8 mouse cellular contexts compared by ENCODE assay signal in genomic region chr9:56200645-56201314, GRCm38 (mm10). TPM values are rescaled to one million over a fixed set of nuclear protein-coding genes. Genes with fewer than 3 reads are reported as not detected.
DNase-seq lines count a peak whose midpoint lies in the region; ATAC-seq and TF ChIP-seq lines count a peak whose summit lies in the region.

No protein-coding gene starts in this region.

- no peak for TF ChIP-seq EP300 in liver, postnatal 0 days (IDR thresholded peaks at IDR 0.05; ENCODE audit: low read depth)

- peak; percentile 71 for DNase-seq in CD4-positive helper T cell, adult 2 months (ENCODE audit: low read depth, low spot score)
- DNase-seq in adrenal gland, postnatal 4 days (ENCODE audit: low spot score in 2 of 2): peak; percentile 61 to 76
- peak; percentile 94 for DNase-seq in kidney, postnatal 10 days
- peak; percentile 85 for DNase-seq in liver, postnatal 0 days

- no peak overlapping the region for H3K27ac ChIP-seq in embryonic facial prominence, embryonic 13.5 days
- no peak overlapping the region for H3K27ac ChIP-seq in heart, embryonic 15.5 days
- H3K27ac ChIP-seq in liver, postnatal 0 days (ENCODE audit: low read depth): no peak overlapping the region
- H3K27ac ChIP-seq in neural tube, embryonic 15.5 days (replicated peaks): no peak overlapping the region
- H3K27ac ChIP-seq in testis, adult 2 months (ENCODE audit: control insufficient read depth, insufficient read depth, low read depth, low read length): no peak overlapping the region

- peak; percentile 86 for TF ChIP-seq CTCF in liver, postnatal 0 days (IDR thresholded peaks at IDR 0.05; ENCODE audit: low read depth)
- TF ChIP-seq CTCF in testis, adult 2 months (IDR thresholded peaks at IDR 0.05; ENCODE audit: control insufficient read depth, insufficient read depth, insufficient replicate concordance, low read depth, low read length): peak; percentile 79; the same call in 1 of the 2 replicates

- no peak overlapping the region for H3K9ac ChIP-seq in embryonic facial prominence, embryonic 13.5 days
- H3K9ac ChIP-seq in heart, embryonic 15.5 days: no peak overlapping the region
- no peak overlapping the region for H3K9ac ChIP-seq in liver, postnatal 0 days (replicated peaks)
- H3K9ac ChIP-seq in neural tube, embryonic 15.5 days (replicated peaks): no peak overlapping the region

- H3K36me3 ChIP-seq in embryonic facial prominence, embryonic 13.5 days: peaks cover 9% of the 10 kb centered on the region
- peaks cover 3% of the 10 kb centered on the region; the same call in 1 of the 2 replicates for H3K36me3 ChIP-seq in heart, embryonic 15.5 days
- H3K36me3 ChIP-seq in liver, postnatal 0 days (replicated peaks; ENCODE audit: insufficient read depth, low read length): no peaks in the 10 kb centered on the region
- peaks cover 3% of the 10 kb centered on the region; the same call in 1 of the 2 replicates for H3K36me3 ChIP-seq in neural tube, embryonic 15.5 days
- no peaks in the 10 kb centered on the region for H3K36me3 ChIP-seq in testis, adult 2 months (ENCODE audit: control insufficient read depth, insufficient read depth, low read length)

- no peak for ATAC-seq in embryonic facial prominence, embryonic 13.5 days (ENCODE audit: insufficient number of reproducible peaks, insufficient read depth, low FRiP score, low TSS enrichment, low read depth)
- ATAC-seq in heart, embryonic 15.5 days (replicated peaks; ENCODE audit: insufficient number of reproducible peaks, insufficient read depth, low FRiP score, low read depth): peak; percentile 64
- no peak for ATAC-seq in liver, postnatal 0 days
- peak; percentile 61; the same call in 1 of the 2 replicates for ATAC-seq in neural tube, embryonic 15.5 days (ENCODE audit: low FRiP score)

- no peaks in the 10 kb centered on the region for H3K27me3 ChIP-seq in embryonic facial prominence, embryonic 13.5 days
- H3K27me3 ChIP-seq in heart, embryonic 15.5 days: no peaks in the 10 kb centered on the region
- no peaks in the 10 kb centered on the region for H3K27me3 ChIP-seq in liver, postnatal 0 days (ENCODE audit: insufficient read depth, low read length)
- H3K27me3 ChIP-seq in neural tube, embryonic 15.5 days (replicated peaks): no peaks in the 10 kb centered on the region
- H3K27me3 ChIP-seq in testis, adult 2 months (ENCODE audit: control insufficient read depth, insufficient read depth, low read length): no peaks in the 10 kb centered on the region

- H3K4me2 ChIP-seq in embryonic facial prominence, embryonic 13.5 days: peak overlapping the region; percentile 38; the same call in 1 of the 2 replicates
- no peak overlapping the region for H3K4me2 ChIP-seq in heart, embryonic 15.5 days
- no peak overlapping the region for H3K4me2 ChIP-seq in liver, postnatal 0 days (ENCODE audit: low read depth, low read length)
- 0 out of 2 replicates have a peak overlapping the region, but pooled peaks have one; percentile 11 for H3K4me2 ChIP-seq in neural tube, embryonic 15.5 days

- TF ChIP-seq POLR2A in testis, adult 2 months (IDR thresholded peaks at IDR 0.05; ENCODE audit: control insufficient read depth, low read depth, low read length): no peak

- no peak overlapping the region for H3K4me3 ChIP-seq in embryonic facial prominence, embryonic 13.5 days
- no peak overlapping the region for H3K4me3 ChIP-seq in heart, embryonic 15.5 days
- H3K4me3 ChIP-seq in liver, postnatal 0 days (ENCODE audit: low read depth, low read length): no peak overlapping the region
- H3K4me3 ChIP-seq in neural tube, embryonic 15.5 days (replicated peaks): no peak overlapping the region
- H3K4me3 ChIP-seq in testis, adult 2 months (ENCODE audit: control insufficient read depth, low read depth, low read length): no peak overlapping the region

- WGBS in embryonic facial prominence, embryonic 13.5 days: 31% methylated on average over 14 of the region's 14 CpGs
- 43% methylated on average over 14 of the region's 14 CpGs for WGBS in heart, embryonic 15.5 days
- 36% methylated on average over 14 of the region's 14 CpGs for WGBS in liver, postnatal 0 days (ENCODE audit: insufficient replicate concordance)
- 38% methylated on average over 14 of the region's 14 CpGs for WGBS in neural tube, embryonic 15.5 days

- H3K4me1 ChIP-seq in embryonic facial prominence, embryonic 13.5 days: peaks cover 26% of the 10 kb centered on the region
- peaks cover 4% of the 10 kb centered on the region; the same call in 1 of the 2 replicates for H3K4me1 ChIP-seq in heart, embryonic 15.5 days (replicated peaks)
- no peaks in the 10 kb centered on the region for H3K4me1 ChIP-seq in liver, postnatal 0 days (ENCODE audit: insufficient read depth)
- H3K4me1 ChIP-seq in neural tube, embryonic 15.5 days: no peaks in the 10 kb centered on the region
- H3K4me1 ChIP-seq in testis, adult 2 months (ENCODE audit: control insufficient read depth, insufficient read depth, low read length): no peaks in the 10 kb centered on the region

- H3K9me3 ChIP-seq in embryonic facial prominence, embryonic 13.5 days: no peaks in the 10 kb centered on the region
- no peaks in the 10 kb centered on the region for H3K9me3 ChIP-seq in heart, embryonic 15.5 days (replicated peaks)
- no peaks in the 10 kb centered on the region for H3K9me3 ChIP-seq in liver, postnatal 0 days (ENCODE audit: low read length)
- H3K9me3 ChIP-seq in neural tube, embryonic 15.5 days (replicated peaks): no peaks in the 10 kb centered on the region

RNA-seq across cellular contexts. Expression of gene Tspan3, which starts 35.5 kb away (rescaled TPM):
- total RNA-seq in adrenal gland, postnatal 4 days (2021): 100 to 1,000 TPM; 164 to 171 TPM
- 480 and 544 TPM in 2 replicates for polyA plus RNA-seq in embryonic facial prominence, embryonic 13.5 days (2015; fragmentation: Nextera tagmentation; extraction: Ambion mirVana)
- 378 and 426 TPM in 2 replicates for polyA plus RNA-seq in heart, embryonic 15.5 days (2015; fragmentation: Nextera tagmentation; extraction: Ambion mirVana)
- polyA plus RNA-seq in liver, postnatal 0 days (2015; fragmentation: Nextera tagmentation; extraction: Ambion mirVana): 23.1 and 23.4 TPM in 2 replicates
- polyA plus RNA-seq in neural tube, embryonic 15.5 days (2015; fragmentation: Nextera tagmentation; extraction: Ambion mirVana): 578 and 595 TPM in 2 replicates
- 61.5 and 71.2 TPM in 2 replicates for polyA plus RNA-seq in testis, adult 2 months (2012; rRNA removed)

Comparison
In these comparisons a context has a peak if more than half of its experiments do, and no peak if none do; other contexts are left out.
1. ATAC-seq: peak in heart, embryonic 15.5 days (single experiment) and neural tube, embryonic 15.5 days (single experiment); none in embryonic facial prominence, embryonic 13.5 days (single experiment) and liver, postnatal 0 days (single experiment).
2. H3K4me2 ChIP-seq: peak in embryonic facial prominence, embryonic 13.5 days (single experiment) and neural tube, embryonic 15.5 days (single experiment); none in heart, embryonic 15.5 days (single experiment) and liver, postnatal 0 days (single experiment).
3. Peak in every context shown above with its lines, with median percentiles within 50 percentile points of each other: DNase-seq.